Mouse (Mus musculus) cortical plate, adult 2 months (tissue): ENCODE measurements at regions not wholly inside any gene's neighbourhood (a gene's known extent, or its start where the extent isn't known, plus 50 kb on each side); places are given as distances from the start of the nearest gene placed in this dataset.

ENCODE experiments used
- H3K27ac ChIP-seq: fragments of 200-500 bp; 2 replicates; pipeline ENCODE4 v1.5.1; 2012; ENCODE audit warnings: low read length, control low read depth, inconsistent platforms; ENCODE audit not compliant: insufficient read depth
- H3K4me1 ChIP-seq: fragments of 200-500 bp; 2 replicates; pipeline ENCODE4 v1.6.1; 2011; ENCODE audit warnings: low read length; ENCODE audit not compliant: control insufficient read depth, insufficient read depth
- H3K4me3 ChIP-seq: fragments of 200-500 bp; 2 replicates; pipeline ENCODE4 v1.5.1; 2011; ENCODE audit warnings: mild to moderate bottlenecking, low read length, control low read depth; ENCODE audit not compliant: insufficient read depth
- CTCF ChIP-seq: fragments of 200-500 bp; IDR thresholded peaks from 2 replicates; pipeline ENCODE4 v1.5.1; 2011; ENCODE audit warnings: mild to moderate bottlenecking, control low read depth, low read length; ENCODE audit not compliant: insufficient read depth; ENCODE audit errors: extremely low read depth
- POLR2A ChIP-seq: fragments of 200-500 bp; IDR thresholded peaks from 2 replicates; pipeline ENCODE4 v1.6.1; 2011; ENCODE audit warnings: mild to moderate bottlenecking, low read length, control low read depth; ENCODE audit not compliant: insufficient read depth; ENCODE audit errors: extremely low read depth

- H3K27ac ChIP-seq, result no peak overlapping the region
- no peak for TF ChIP-seq CTCF
- no peak for TF ChIP-seq POLR2A
- no peak overlapping the region for H3K4me3 ChIP-seq
- H3K4me1 ChIP-seq, result no peaks in the 10 kb centered on the region
These were observed 313.8 kb upstream of the Clint1 start for GRCm38 (mm10) chr11:45538011-45538410.

GRCm38 (mm10) chr11:45539459-45539858 is 312.4 kb upstream of the Clint1 start:
- H3K4me1 ChIP-seq, result no peaks in the 10 kb centered on the region
- peak; percentile 95 for TF ChIP-seq CTCF
- TF ChIP-seq POLR2A, result no peak
- H3K4me3 ChIP-seq, result no peak overlapping the region
- no peak overlapping the region for H3K27ac ChIP-seq

GRCm38 (mm10) chr11:45544531-45544930 is 307.3 kb upstream of the Clint1 start:
- Histone ChIP-seq H3K4me1 (no peaks in the 10 kb centered on the region), H3K4me3 (no peak overlapping the region), H3K27ac (no peak overlapping the region)
- TF ChIP-seq POLR2A (no peak), CTCF (no peak)

- TF ChIP-seq POLR2A (no peak), CTCF (no peak)
These were observed 305.8 kb upstream of the Clint1 start for GRCm38 (mm10) chr11:45545896-45546626.

DNA sequence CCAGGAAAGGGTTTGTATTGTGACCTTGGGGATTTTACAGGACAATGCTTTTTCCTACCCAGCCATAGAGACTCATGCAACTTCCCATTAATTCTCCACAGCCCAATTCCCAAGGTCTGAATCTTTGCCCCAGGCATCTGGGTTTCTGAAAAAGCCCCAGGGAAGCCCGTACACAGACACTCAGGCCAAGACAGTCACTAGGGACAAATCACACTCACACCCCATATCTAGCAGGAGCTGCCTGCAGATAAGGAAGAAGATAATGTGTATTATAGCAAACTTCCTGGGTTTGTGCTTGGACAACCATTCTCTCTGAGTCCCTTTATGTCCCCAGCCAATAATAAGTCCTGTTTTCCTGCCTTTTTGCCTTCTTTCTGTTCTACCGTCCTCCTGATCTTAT is 305.0 kb upstream of the Clint1 start:
- TF ChIP-seq CTCF (no peak), POLR2A (no peak)
- Histone ChIP-seq H3K27ac (no peak overlapping the region), H3K4me1 (no peaks in the 10 kb centered on the region), H3K4me3 (no peak overlapping the region)

More at GRCm38 (mm10) chr11:45545896-45546626, 305.8 kb upstream of the Clint1 start:
- Histone ChIP-seq H3K27ac (no peak overlapping the region), H3K4me1 (no peaks in the 10 kb centered on the region), H3K4me3 (no peak overlapping the region)

GRCm38 (mm10) chr11:45550376-45550775 is 301.5 kb upstream of the Clint1 start:
- Histone ChIP-seq H3K4me1 (no peaks in the 10 kb centered on the region), H3K4me3 (no peak overlapping the region), H3K27ac (no peak overlapping the region)
- TF ChIP-seq POLR2A (no peak), CTCF (no peak)

DNA sequence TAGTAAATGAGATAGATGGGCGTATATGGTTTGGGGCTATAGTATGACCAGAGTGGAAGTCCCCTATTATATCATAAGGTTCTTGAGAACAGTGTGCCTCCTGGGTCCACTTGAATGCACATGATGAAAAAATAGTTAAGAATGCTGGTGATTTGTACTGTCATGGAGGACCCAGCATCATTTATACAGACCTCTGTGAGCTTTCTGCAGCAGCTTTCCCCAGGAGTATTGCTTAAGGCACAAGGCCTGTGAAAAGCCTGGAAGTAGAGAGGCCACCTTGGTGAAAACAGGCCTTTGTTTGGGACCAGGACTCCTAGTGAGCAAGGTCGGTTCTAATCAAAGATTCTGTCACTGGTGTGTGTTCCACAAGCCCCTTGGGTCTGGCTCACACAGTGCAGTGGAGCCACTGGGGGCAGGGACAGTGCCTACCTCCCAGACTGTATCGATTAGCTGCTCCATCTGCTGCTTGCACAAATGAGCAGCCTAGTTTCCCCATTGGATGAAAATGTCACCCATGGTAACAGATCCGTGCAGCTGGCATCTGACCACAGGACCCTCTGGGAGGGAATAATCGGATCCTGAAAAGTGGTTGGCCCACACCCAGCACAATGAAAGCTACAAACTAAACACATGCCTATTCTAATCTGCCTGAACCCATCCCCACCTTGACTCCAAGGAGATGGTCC is 274.2 kb upstream of the Clint1 start:
- TF ChIP-seq POLR2A, result no peak
- TF ChIP-seq CTCF, result no peak
- H3K4me1 ChIP-seq, result no peaks in the 10 kb centered on the region
- H3K4me3 ChIP-seq, result no peak overlapping the region
- H3K27ac ChIP-seq, result no peak overlapping the region

DNA sequence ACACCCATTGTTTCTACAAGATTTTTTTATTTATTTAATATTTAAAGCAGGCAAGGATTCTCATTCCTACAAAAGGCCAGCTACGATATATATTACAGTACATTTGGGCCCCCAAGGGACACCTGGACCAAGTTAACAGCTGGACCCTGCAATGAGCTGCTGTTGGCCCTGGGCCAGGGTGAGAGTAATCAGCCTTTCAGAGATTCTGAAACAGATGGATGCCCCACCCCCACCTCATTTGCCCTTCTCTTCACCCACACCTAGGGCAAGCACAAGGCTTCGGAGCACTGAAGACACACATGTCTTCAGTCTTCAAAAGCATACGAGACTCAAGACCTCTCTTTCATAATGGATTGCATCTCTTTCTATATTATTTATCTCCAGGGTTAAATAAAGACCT is 259.5 kb upstream of the Clint1 start:
- TF ChIP-seq CTCF, result no peak
- TF ChIP-seq POLR2A, result no peak

DNA sequence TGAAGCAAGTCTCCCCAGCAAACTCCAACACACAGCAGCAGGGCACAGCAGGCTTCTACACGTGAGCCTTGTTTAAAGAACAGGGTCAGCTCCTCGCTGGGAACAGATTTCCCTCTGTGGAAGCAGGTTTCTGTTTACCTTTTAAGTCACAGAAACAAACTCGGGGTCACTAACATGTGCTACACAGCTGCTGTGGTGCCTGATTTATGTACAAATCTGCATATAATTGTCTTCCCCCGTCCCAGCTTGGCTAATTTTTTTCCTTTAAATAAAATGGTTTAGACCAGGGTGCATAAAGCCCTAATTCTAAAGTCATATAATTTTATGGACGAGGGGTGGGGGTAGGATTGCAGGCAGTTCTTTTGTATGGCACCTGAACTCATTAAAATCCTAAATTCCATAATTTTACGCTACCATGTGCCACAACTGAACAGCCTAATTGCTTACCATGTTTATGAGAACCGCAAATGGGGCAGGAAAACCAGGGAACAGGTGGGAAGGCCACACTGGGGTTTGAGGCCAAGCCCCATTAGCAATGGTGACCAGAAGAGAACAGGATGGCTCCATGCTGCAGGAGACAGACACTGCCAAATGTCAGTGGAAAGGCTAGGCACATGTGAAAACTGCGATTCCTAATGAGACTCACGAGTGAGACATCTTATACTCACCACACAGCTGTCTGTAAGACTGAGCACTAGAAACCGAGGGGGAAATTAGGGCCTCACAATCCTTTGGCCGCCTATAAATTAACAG is 258.8 kb upstream of the Clint1 start:
- Histone ChIP-seq H3K4me3 (no peak overlapping the region), H3K4me1 (no peaks in the 10 kb centered on the region), H3K27ac (no peak overlapping the region)
- TF ChIP-seq POLR2A, result no peak
- TF ChIP-seq CTCF, result no peak

More for the DNA sequence above, 259.5 kb upstream of the Clint1 start:
- no peaks in the 10 kb centered on the region for H3K4me1 ChIP-seq
- H3K4me3 ChIP-seq, result no peak overlapping the region
- no peak overlapping the region for H3K27ac ChIP-seq

GRCm38 (mm10) chr11:45595372-45595771 is 256.5 kb upstream of the Clint1 start:
- no peak overlapping the region for H3K4me3 ChIP-seq
- H3K27ac ChIP-seq, result no peak overlapping the region
- TF ChIP-seq POLR2A (no peak), CTCF (no peak)
- no peaks in the 10 kb centered on the region for H3K4me1 ChIP-seq
